Mouse (Mus musculus) kidney, embryonic 16.5 days (tissue): ENCODE data around the gene Ube3c. TPM values are rescaled to one million over a fixed set of nuclear protein-coding genes. Genes with fewer than 3 reads are reported as not detected.

ENCODE experiments used
- ATAC-seq: fragments of 200-750 bp; cut with Nextera tagmentation; 2 replicates; pipeline ENCODE4 v1.8.0; 2017; ENCODE audit warnings: moderate TSS enrichment; ENCODE audit not compliant: low FRiP score, low TSS enrichment
- H3K27ac ChIP-seq: fragments of 300-500 bp; sonication (generic); 2 replicates; pipeline ENCODE4 v1.5.1; 2014; ENCODE audit warnings: low read length
- H3K27me3 ChIP-seq: fragments of 300-500 bp; sonication (generic); 2 replicates; pipeline ENCODE4 v1.6.1; 2014; ENCODE audit warnings: low read length, control low read depth, mixed read lengths; ENCODE audit not compliant: insufficient read depth
- H3K36me3 ChIP-seq: fragments of 300-500 bp; sonication (generic); 2 replicates; pipeline ENCODE4 v1.6.1; 2014; ENCODE audit warnings: low read length, control low read depth, mixed read lengths; ENCODE audit not compliant: insufficient read depth
- H3K4me1 ChIP-seq: fragments of 300-500 bp; sonication (generic); 2 replicates; pipeline ENCODE4 v1.6.1; 2014; ENCODE audit warnings: low read length, control low read depth, mixed read lengths; ENCODE audit not compliant: insufficient read depth
- H3K4me2 ChIP-seq: fragments of 300-500 bp; sonication (generic); replicated peaks from 2 replicates; pipeline ENCODE4 v1.6.1; 2014; ENCODE audit warnings: low read depth, low read length
- H3K4me3 ChIP-seq: fragments of 300-500 bp; sonication (generic); 2 replicates; pipeline ENCODE4 v1.5.1; 2014; ENCODE audit warnings: mild to moderate bottlenecking, low read length
- H3K9ac ChIP-seq: fragments of 300-500 bp; sonication (generic); replicated peaks from 2 replicates; pipeline ENCODE4 v1.6.1; 2014; ENCODE audit warnings: low read length
- H3K9me3 ChIP-seq: fragments of 300-500 bp; sonication (generic); 2 replicates; pipeline ENCODE4 v1.6.1; 2016; ENCODE audit warnings: low read length, control low read depth
- WGBS: fragments of 180-500 bp; shearing (Covaris S2); extraction: QIAGEN DNeasy Blood & Tissue Kit; methylation state at CpG from one replicate; pipeline ENCODE4 v1.1.7; 2014; 5-methylcytosine and 5-hydroxymethylcytosine counted together
- polyA plus RNA-seq: library from polyadenylated mRNA; unstranded; fragments of >200 nt; fragmentation: Nextera tagmentation; extraction: Ambion mirVana; gene quantifications from 2 replicates; pipeline ENCODE4 v1.2.1, GENCODE M21; 2015

Gene Ube3c
- polyA plus RNA-seq, 1 experiment from 2014 or later: 12.1 TPM

- H3K27ac ChIP-seq: no peak overlapping the region
- 9% methylated on average over 5 of the region's 5 CpGs for WGBS
- no peaks in the 10 kb centered on the region for H3K27me3 ChIP-seq
- no peaks in the 10 kb centered on the region for H3K36me3 ChIP-seq
- H3K4me3 ChIP-seq: no peak overlapping the region
- no peak overlapping the region for H3K4me2 ChIP-seq
- H3K9me3 ChIP-seq: no peaks in the 10 kb centered on the region
- no peak overlapping the region for H3K9ac ChIP-seq
- no peak for ATAC-seq
- no peaks in the 10 kb centered on the region for H3K4me1 ChIP-seq
Observed at GRCm38 (mm10) chr5:29708258-29708657, 139.2 kb downstream of the Ube3c start.

DNA sequence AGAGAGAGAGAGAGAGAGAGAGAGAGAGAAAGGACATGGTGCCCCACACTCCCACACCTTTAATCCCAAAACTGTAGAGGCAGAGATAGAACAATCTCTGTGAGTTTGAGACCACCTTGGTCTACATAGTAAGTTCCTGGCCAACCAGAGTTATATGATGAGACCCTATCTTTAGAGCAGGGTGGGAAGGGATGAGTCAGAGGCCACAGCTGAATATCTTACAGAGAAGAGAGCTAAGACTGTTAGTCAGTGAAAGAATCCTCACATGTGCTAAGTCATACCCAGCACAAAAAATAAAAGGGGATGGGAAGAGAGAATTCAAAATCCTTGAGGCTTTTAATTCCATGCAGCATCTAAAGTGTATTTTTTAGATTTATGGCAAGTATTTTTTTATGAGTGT, 142.6 kb downstream of the Ube3c start:
- Histone ChIP-seq H3K27ac (no peak overlapping the region), H3K36me3 (no peaks in the 10 kb centered on the region), H3K4me2 (no peak overlapping the region), H3K9me3 (no peaks in the 10 kb centered on the region), H3K9ac (no peak overlapping the region), H3K4me3 (no peak overlapping the region), H3K4me1 (no peaks in the 10 kb centered on the region), H3K27me3 (no peaks in the 10 kb centered on the region)
- no peak for ATAC-seq

DNA sequence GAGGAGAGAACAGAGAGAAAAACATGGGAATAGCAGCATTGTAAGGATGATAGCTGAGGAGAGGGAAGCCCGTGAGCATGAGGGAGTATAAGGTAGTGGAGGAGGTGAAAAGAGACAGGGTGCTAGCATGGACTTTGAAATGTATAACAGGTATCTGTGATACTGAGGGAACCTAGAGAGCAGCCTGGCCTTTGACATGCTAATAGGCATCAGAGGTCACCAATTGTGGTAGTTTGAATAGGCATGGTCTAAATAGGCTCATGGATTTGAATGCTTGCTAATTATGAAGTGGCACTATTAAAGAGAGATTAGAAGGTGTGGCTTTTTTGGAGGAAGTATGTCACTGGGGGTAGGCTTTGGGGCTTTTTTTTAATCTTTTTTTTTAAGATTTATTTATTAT, 143.9 kb downstream of the Ube3c start:
- Histone ChIP-seq H3K9me3 (no peaks in the 10 kb centered on the region), H3K9ac (no peak overlapping the region), H3K4me1 (no peaks in the 10 kb centered on the region), H3K27ac (no peak overlapping the region), H3K27me3 (no peaks in the 10 kb centered on the region), H3K4me2 (no peak overlapping the region), H3K4me3 (no peak overlapping the region), H3K36me3 (no peaks in the 10 kb centered on the region)
- WGBS: 46% methylated on average over 1 of the region's 1 CpGs
- ATAC-seq: no peak

DNA sequence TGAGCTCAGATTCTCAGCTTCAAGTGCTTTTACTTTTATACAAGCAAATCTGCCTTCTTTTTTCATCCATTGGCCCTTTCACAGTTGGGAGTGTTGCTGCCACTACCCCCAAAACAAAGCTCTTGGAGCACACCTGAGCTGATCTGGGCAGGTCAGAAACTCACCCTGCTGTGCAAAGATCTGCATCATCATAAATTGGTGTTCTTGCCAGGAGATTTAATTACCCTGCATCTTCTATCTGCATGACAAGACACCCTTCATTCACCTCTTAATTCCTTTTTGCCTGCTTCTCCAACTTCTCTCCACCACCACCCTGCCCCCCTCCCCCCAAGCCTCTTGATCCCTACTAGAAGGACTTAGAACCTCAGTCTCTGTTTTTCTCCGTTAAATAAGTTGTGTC, 152.1 kb downstream of the Ube3c start:
- Histone ChIP-seq H3K27me3 (no peaks in the 10 kb centered on the region), H3K9me3 (no peaks in the 10 kb centered on the region)
- WGBS: 16% methylated on average over 1 of the region's 1 CpGs

DNA sequence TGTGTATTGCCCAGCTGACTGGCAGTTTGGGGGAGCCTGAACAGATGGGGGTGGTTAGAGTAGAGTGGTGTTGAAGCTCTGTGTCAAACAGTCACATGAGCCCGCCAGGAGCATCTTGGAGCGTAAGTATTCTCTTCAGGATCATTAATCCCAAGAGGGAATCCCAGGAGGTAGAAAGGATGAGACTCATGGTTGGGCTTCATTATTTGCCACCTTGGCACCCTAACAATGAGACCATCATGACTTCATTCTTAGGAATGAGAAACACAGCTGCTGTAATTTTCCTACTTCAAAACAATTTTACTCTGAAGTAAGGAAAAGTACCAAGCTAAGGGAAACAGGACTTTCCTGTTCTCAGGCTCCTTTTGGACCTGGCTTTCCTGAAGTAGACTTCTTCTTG, 156.3 kb downstream of the Ube3c start:
- Histone ChIP-seq H3K9ac (no peak overlapping the region), H3K4me2 (no peak overlapping the region), H3K36me3 (no peaks in the 10 kb centered on the region), H3K27me3 (no peaks in the 10 kb centered on the region), H3K4me1 (no peaks in the 10 kb centered on the region), H3K9me3 (no peaks in the 10 kb centered on the region), H3K4me3 (no peak overlapping the region), H3K27ac (no peak overlapping the region)
- no peak for ATAC-seq
- 51% methylated on average over 2 of the region's 2 CpGs for WGBS

More for the DNA sequence above, 152.1 kb downstream of the Ube3c start:
- no peak for ATAC-seq
- no peak overlapping the region for H3K9ac ChIP-seq
- no peaks in the 10 kb centered on the region for H3K4me1 ChIP-seq
- no peaks in the 10 kb centered on the region for H3K36me3 ChIP-seq
- no peak overlapping the region for H3K4me2 ChIP-seq
- H3K4me3 ChIP-seq: no peak overlapping the region
- H3K27ac ChIP-seq: no peak overlapping the region

Other genes with a start within 250 kb of the Ube3c start
- 11.4 and 13.0 TPM in 2 replicates for gene Lmbr1, start 190.9 kb upstream of the Ube3c start, polyA plus RNA-seq
- 25.5 and 29.4 TPM in 2 replicates for gene Nom1, start 134.6 kb upstream of the Ube3c start, polyA plus RNA-seq
- not detected in 2 replicates for gene Mnx1, start 90.8 kb upstream of the Ube3c start, polyA plus RNA-seq
- 125 and 132 TPM in 2 replicates for gene Dnajb6, start 166.4 kb downstream of the Ube3c start, polyA plus RNA-seq
- not detected in 2 replicates for gene Gm5129, start 166.7 kb downstream of the Ube3c start, polyA plus RNA-seq